Mouse (Mus musculus): ENCODE results near the gene Krtap19-9b.

GRCm38 (mm10) chr16:88886870-88887269 is 45.2 kb downstream of the Krtap19-9b start:
- TF ChIP-seq CTCF (IDR thresholded peaks at IDR 0.05; ENCODE audit: extremely low read depth, insufficient read depth, low read length) (no peak), POLR2A (IDR thresholded peaks at IDR 0.05; ENCODE audit: extremely low read depth, insufficient read depth, low read length) (no peak)
